Mouse (Mus musculus) induced T-regulatory cell, adult 2 months (primary cell): ENCODE data around the gene Zfp592.

Source experiments
- DNase-seq: peaks from one replicate; pipeline ENCODE4 v3.0.0-alpha.2; 2012; ENCODE audit warnings: low read depth

Zfp592 gene

DNA sequence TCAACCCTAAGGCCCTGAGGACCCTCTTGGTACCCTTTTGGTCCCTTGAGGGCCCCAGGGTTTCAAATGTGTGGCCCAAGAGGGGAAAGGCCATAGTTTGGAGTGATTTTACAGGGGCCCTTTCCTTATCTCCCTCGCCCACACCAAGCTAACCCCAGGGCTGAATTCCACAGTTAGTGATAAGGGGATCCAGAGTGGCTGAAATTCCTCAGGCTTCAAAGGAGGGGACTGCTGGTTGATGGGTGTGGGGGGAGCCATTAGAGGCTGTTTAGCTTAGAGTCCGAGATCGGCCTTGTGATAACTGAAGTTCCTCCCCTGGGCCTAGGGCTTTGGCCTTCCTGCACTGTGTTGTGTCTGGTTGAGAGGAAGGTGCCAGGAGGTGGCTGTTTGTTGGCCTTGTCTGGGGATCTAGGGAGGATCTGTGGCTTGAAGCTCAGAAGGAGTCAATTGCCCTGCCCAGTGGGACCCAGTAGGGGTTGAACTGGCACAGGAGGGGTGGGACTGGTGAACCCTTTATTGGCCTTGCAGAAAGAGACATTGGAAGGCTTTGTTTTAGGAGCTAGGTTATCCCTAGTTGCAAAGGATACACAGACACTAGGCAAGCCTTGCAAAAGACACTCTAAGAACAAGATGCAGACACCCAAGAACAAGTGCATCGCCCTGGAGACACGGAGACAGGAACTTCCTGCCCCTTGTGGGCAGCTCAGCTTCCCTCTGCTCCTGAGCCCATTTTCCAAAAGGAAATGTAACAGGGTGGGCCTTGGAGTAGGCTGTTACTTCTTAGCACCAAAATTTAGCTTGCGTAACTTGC lies 64.6 kb downstream of the Zfp592 start:
- DNase-seq = no peak

DNA sequence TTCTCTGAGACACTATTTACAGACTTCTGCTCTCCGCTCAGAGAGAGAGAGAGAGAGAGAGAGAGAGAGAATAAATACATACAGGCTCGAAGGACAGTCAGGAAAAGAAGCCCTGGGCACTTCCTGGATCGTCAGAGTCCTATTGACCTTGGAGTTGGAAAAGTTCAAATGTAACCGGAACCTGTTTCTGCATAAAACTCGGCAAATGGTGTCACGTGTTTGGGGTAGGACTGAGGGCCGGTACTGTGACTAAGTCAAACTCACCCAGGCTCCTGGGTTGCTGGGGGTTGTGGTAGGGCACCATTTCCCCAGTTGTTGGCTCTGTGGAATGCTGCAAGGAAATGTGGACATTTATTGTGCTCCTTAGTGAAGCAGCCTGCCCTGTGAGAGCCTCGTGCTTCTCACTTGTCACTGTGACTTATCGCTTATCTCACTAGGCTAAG lies 65.3 kb downstream of the Zfp592 start:
- DNase-seq = no peak

DNA sequence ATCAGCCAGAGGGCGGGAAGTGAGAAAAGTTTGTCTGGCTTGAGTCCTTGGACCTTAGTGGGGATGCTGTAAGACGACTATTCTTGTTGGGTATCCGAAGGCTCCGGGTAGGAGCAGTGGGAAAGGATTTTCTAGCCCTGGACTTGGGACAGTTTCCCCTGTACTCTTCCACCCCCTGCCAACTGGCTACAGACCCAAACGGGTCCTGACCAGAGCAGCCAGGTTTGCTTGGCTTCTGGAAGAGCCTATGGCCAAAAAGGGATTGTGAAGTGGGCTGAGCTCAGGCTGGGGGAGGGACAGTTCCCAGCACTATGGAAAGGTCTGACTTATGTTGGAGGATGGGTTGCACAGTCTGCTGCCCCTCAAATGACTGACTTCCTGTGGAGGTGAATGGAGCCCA lies 65.9 kb downstream of the Zfp592 start:
- no peak for DNase-seq

DNA sequence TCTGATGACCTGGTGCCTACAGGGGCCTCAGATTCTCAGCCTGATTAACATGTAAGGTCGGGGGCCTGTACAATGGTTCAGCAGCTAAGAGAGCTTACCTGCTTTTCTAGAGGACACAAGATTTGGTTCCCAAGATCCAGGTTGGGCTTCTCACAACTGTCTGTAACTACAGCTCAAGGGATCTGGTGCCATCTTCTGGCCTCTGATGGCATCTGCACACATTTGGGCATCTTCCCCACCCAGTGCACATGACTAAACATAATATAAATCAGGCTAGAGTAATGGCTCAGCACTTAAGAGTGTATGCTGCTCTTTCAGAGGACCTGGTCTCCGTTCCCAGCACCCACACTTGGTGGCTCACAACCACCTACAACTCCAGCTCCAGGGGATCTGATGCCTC lies 67.4 kb downstream of the Zfp592 start:
- DNase-seq = peak; percentile 75

DNA sequence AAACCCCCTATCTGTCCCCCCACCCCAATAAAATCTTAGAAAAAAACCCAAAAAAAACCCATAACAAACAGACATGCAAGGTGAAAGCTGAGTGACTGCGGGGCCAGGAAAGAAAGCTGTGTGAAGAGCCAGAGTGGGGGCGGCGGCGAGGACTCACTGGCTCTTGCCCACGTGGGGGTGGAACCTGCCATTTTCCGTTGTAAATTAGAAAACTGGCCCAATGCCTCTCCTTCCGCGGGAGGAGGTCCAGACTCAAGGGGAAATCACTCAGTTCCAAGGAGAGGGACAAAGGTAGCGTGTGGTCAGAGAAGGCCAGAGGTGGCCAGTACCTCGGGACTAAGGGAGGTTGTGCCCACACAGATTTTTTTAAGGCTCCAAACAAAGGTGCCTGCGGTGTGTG lies 68.5 kb downstream of the Zfp592 start:
- DNase-seq = no peak

DNA sequence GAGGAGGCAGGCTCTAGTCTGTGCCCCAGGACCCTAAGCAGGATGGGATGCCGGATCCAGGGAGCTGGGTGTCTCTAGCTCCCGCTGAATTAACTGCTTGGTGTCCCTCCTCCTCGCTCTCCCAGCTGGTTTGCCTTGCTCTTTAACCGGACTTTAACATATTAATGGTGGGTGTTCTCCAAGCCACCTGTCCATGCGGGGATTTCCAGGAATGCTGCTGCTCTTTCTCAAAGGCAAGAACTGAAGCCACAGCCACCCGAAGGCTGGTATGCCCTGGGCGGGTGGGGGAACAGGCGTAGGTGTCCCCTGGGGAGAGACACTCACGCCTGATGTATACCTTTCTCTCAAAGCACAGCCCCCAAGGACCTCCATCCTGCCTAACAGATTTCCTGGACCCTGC lies 69.9 kb downstream of the Zfp592 start:
- DNase-seq = no peak

DNA sequence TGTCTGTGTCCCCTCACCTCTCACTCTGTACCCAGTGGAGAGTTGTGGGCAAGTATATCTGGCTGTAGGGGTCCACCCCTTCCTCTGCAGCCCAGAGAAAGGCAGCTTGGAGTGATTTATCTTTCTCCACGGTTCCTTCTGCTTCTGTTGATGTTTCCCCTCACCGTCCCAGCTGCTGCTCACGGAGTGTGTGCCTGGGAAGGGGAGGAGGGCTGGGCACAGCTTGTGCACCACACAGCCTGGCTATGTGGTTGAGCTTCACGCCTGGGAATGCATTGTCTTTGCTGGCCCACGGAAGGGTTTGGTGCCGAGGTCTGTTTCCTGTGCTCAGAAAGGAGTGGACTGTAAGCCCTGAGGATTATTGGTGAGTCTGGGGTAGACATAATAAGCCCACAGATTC lies 73.2 kb downstream of the Zfp592 start:
- no peak for DNase-seq

DNA sequence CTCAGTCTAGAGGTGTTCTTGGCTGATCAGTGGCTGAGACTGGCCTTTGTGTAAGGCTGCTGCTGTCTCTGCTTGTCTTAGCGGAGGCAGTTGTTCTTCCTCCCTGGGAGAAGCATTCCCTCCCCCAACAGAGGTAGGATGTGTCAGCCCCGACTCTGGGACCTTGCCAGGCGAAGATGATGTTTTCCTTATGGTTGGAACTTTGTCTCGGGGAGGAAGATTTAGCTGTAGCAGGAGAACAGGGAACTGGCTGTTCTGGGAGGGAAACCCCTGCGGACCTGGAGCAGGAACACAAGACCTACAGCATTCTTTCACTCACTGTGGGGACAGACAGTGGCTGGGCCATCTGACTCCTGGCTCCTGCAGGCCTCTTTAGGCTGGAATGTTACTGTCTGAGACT lies 79.0 kb downstream of the Zfp592 start:
- no peak for DNase-seq

DNA sequence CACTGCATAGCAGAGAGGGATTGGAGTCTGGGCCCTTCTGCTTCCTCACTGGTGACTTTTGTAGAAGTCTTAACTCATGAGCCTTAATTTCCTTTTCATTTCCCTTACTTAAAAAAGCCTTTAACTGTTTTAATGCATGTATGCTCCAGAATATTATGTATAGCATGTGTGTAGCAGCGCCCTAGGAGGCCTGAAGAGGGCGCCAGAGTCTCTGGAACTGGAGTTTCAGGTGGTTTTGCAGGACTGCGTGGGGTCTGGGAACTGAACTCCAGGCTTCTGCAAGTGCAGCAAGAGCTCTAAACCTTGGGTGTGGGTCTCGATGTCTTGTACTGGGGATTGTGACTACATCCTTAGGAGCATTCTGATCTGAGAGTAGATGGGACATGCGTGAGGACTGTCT lies 79.8 kb downstream of the Zfp592 start:
- peak; percentile 54 for DNase-seq

DNA sequence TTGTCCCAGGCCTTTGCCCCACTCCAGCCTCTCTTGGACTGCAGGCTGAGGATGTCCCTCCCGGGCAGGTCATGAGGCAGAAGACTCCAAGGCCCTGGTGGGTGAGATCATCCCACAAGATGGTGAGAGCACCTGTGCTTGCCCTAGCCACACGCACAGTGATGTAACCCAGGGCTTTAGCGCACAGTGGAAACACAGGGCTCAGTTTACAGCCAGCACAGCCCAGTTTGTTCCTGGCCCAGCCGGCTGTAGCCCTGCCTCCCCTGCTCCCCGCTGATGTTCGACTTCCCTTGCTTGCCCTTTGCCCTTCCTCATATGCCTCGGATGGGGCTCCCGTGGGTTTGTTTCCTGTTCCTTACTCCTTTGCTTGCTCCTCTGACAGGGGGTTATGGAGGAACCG lies 81.1 kb downstream of the Zfp592 start:
- DNase-seq = peak; percentile 62

DNA sequence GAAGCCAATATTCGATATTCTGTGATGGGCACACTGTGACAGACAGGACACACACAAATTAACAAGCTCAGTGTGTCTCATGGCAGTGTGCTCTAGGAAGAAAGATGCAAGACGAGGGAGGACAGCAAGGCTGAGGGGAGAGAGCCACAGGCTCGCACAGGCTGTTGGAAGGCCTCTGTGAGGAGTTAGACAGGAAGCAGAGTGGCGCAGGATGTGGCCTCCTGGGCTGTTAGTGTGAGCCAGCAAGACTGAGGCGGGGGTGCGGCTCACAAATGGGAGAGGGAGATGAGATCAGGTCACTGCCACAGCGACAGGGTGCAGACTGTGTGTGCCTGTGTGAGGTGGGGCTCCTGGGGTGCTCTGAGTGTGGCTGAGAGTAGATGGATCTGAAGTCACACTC lies 81.8 kb downstream of the Zfp592 start:
- peak; percentile 82 for DNase-seq

DNA sequence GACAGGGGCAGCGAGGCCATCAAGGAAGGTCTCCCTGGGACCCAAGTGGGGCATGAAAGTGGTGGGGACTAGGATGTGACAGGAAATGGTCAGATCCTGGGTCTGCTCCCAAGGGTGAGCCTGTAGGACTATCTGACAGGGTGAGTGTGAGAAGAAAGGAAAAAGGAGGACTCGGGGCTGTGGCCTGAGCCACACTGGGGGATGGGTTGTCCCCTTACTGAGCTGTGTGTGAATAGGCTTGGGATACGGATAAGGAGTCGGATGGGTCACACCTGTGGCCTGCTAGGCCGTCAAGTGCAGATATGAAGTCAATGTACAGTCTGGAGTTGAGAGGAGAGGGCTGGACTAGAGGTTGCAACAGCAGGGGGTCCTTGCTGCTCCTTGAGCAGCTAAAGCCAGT lies 82.3 kb downstream of the Zfp592 start:
- DNase-seq = no peak

DNA sequence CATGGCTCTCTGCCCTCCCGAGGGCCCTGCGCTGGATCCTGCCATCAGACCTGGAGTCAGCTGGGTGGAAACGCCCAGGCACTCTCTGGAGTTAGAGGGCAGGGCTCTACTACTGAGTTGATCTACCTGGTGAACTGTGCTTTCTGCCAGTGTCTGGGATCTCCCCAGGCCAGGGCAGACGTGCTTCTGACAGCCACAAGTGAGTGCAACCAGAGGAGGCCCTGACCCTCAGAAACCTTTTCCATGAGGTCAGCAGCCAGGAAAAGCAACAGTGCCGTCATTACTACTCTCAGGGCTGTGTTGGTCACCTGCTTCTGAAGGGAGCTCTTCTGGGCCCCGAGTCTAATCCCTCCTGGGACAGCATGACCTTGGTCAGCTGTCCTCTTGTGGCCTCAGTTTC lies 83.5 kb downstream of the Zfp592 start:
- DNase-seq = no peak

DNA sequence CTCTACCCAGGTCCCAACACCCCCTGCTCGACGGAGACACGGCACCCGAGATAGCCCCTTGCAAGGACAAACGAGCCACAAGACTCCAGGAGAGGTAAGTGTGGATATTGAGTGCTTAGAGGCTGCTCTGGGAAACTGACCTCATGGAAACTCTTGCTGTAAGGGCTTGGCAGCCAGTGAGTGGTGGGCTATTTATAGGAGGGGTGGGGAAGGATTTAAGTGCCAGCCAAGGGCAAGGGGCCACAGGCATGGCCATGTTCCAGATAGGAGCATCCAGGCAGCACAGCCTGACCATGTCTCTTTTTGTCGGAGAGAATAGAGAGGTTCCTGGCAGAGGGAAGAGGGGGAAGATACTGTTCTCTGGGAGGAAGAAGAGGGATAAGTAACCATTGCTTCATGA lies 85.3 kb downstream of the Zfp592 start:
- no peak for DNase-seq

DNA sequence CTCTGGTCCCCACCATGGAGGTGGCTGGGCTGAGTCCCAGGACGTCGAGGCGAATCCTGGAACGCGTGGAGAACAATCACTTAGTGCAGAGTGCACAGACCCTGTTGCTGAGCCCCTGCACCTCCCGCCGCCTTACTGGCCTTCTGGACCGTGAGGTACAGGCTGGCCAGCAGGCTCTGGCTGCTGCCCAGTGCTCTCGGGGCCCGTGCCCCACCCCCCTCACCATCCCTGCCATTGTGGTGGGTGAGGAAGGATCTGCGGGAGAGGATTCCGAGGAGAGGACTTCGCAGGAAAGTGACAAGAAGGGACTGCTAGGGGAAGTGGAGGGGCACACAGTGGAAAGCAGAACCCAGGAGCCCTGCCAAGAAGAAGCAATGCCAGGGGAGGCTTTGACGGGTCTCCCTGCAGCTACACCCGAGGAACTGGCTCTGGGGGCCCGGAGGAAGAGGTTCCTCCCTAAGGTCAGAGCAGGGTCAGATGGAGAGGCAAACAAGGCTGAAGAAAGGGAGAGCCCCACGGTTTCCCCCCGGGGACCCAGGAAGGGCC lies 100.0 kb downstream of the Zfp592 start:
- no peak for DNase-seq

DNA sequence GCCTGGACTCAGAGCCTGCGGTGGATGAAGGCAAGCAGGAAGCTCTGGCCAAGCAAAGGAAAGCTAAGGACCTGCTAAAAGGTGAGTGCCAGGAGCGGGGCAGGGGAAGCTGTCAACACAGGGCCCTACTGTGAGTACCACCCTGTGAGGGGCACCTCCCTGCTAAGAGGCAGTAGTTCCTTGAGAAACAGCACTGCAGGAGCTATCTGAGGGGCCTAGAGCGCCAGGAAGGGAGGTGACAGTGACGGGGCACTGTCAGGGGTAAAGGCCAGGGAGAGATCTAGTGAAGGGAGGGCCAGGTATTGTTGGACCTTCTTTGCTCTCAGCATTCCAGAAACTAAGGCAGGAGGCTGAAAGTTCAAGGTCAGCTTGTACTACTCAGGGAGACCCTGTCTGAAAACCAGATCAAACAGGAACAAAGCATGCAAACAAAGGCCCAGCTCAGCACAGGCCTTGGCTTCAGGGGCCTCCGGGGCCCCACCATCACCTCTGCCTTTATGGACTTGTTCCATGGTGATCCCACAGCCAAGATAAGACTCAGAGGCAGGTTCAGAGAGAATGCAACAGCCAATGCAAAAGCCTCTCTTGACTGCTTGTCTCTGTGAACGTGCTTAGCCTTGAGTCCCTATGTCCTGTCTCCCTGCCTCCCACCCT lies 100.8 kb downstream of the Zfp592 start:
- no peak for DNase-seq
